Mouse (Mus musculus): Measurements from ENCODE around the gene Trim44. TPM values are rescaled to one million over a fixed set of nuclear protein-coding genes. Genes with fewer than 3 reads are reported as not detected.

Trim44 gene
- polyA plus RNA-seq, 1 experiment from 2014 or later = 24.5 TPM

DNA sequence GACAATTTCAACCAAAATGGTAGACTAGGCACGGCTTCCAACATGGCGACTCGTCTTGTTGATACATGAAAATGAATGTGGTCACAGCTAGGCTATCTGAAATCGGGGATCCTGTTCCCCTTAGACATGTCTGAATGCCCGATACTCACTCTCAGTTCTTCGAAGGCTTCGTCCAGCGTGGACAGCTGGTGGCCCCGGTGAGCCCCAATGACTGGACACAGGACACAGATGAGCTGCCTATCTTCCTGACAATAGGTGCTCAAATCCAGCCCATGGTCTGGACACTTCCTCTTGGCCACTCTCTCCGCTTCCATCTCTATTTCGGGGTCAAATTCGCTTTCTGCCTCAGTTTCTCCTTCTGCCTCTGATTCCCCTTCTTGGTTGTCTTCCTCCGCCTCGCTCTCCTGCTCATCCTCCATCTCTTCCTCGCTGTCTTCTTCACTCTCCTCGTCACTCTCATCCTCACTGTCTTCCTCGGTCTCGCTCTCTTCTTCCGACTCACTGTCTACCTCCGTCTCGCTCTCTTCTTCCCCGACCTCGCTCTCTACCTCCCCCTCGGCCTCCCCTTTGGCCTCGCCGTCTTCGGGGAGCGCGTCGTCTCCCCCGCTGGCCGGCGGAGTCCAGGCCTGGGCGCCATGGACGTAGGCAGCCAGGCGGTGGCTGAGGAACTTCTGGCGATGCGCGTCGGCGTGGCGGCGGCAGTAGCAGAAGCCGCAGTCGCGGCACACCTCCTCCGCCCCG is 7.6 kb downstream of the Trim44 start:
- Histone ChIP-seq H3K9ac (ENCODE audit: low read depth, low read length) (peak overlapping the region; percentile 96), H3K9me3 (replicated peaks; ENCODE audit: low read length) (no peaks in the 10 kb centered on the region), H3K4me2 (ENCODE audit: low read length) (peak overlapping the region; percentile 82), H3K36me3 (ENCODE audit: insufficient read depth, low read length) (no peaks in the 10 kb centered on the region), H3K4me1 (replicated peaks; ENCODE audit: insufficient read depth, low read length) (peaks cover 15% of the 10 kb centered on the region), H3K4me3 (replicated peaks; ENCODE audit: low read depth, low read length) (peak overlapping the region; percentile 64), H3K27ac (peak overlapping the region; percentile 98), H3K27me3 (ENCODE audit: insufficient read depth, low read length) (no peaks in the 10 kb centered on the region; the same call in 1 of the 2 replicates)
- ATAC-seq (replicated peaks; ENCODE audit: low FRiP score, low read depth) (no peak), DNase-seq (ENCODE audit: low spot score) (no peak)
- TF ChIP-seq CTCF (IDR thresholded peaks at IDR 0.05; ENCODE audit: low read depth) = no peak
- 36% methylated on average over 48 of the region's 48 CpGs for WGBS

DNA sequence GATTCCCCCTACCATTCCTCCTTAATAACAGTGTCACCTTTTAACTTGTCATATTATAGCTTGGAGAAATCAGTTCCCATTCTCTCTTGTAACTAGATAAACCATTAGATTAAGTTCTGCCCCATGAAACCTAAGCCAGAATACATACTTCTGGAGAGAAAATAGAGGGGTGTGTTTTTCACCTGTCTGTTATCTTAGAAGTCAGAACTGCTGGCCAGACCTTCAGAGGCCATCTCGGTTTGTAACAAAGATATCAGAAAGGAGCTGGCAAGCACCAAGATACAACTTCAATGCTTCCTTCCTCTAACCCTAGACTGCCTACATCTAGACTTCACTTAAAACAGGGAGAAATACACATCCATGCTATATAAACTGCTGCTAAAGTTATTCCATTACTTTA is 11.1 kb downstream of the Trim44 start:
- no peak overlapping the region for H3K9ac ChIP-seq (ENCODE audit: low read depth, low read length)
- no peak for TF ChIP-seq CTCF (IDR thresholded peaks at IDR 0.05; ENCODE audit: low read depth)
- H3K4me1 ChIP-seq (replicated peaks; ENCODE audit: insufficient read depth, low read length) = peaks cover 15% of the 10 kb centered on the region
- no peak overlapping the region for H3K4me3 ChIP-seq (replicated peaks; ENCODE audit: low read depth, low read length)
- no peaks in the 10 kb centered on the region for H3K27me3 ChIP-seq (ENCODE audit: insufficient read depth, low read length)
- WGBS = 52% methylated on average over 1 of the region's 1 CpGs
- H3K27ac ChIP-seq = no peak overlapping the region
- no peaks in the 10 kb centered on the region for H3K36me3 ChIP-seq (ENCODE audit: insufficient read depth, low read length)
- H3K4me2 ChIP-seq (ENCODE audit: low read length) = no peak overlapping the region
- no peaks in the 10 kb centered on the region for H3K9me3 ChIP-seq (replicated peaks; ENCODE audit: low read length)
- ATAC-seq (replicated peaks; ENCODE audit: low FRiP score, low read depth) (no peak), DNase-seq (ENCODE audit: low spot score) (no peak)

DNA sequence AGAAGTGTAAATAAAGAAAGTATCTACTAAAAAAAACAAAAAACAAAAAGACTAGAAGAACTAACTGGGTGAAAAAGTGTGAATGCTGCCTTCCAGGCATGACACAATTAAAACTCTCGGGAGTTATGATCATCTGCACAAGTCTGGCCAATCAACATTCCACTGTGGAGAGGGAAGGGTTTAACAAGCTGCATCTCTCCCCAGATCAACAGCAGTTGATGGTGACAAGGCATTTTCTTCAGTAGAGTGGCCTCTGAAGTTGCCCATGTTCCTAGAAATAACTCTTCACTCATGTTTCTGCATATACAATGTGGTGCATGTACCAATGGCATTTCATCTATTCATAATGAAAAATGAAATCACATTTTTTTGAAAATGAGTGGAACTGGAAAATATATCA is 14.2 kb downstream of the Trim44 start:
- WGBS = 86% methylated on average over 1 of the region's 1 CpGs
- no peak for ATAC-seq (replicated peaks; ENCODE audit: low FRiP score, low read depth)

GRCm38 (mm10) chr2:102385328-102385902 is 22.2 kb downstream of the Trim44 start:
- DNase-seq (ENCODE audit: low spot score) = no peak
- Histone ChIP-seq H3K36me3 (ENCODE audit: insufficient read depth, low read length) (no peaks in the 10 kb centered on the region), H3K4me1 (replicated peaks; ENCODE audit: insufficient read depth, low read length) (peaks cover 3% of the 10 kb centered on the region; the same call in 1 of the 2 replicates), H3K9ac (ENCODE audit: low read depth, low read length) (no peak overlapping the region), H3K9me3 (replicated peaks; ENCODE audit: low read length) (no peaks in the 10 kb centered on the region), H3K27ac (no peak overlapping the region), H3K27me3 (ENCODE audit: insufficient read depth, low read length) (no peaks in the 10 kb centered on the region), H3K4me3 (replicated peaks; ENCODE audit: low read depth, low read length) (no peak overlapping the region), H3K4me2 (ENCODE audit: low read length) (no peak overlapping the region)
- no peak for ATAC-seq (replicated peaks; ENCODE audit: low FRiP score, low read depth)
- no peak for TF ChIP-seq CTCF (IDR thresholded peaks at IDR 0.05; ENCODE audit: low read depth)

More for the DNA sequence above, 14.2 kb downstream of the Trim44 start:
- H3K4me1 ChIP-seq (replicated peaks; ENCODE audit: insufficient read depth, low read length) = 0 out of 2 replicates have a peak, but pooled peaks cover 3% of the 10 kb centered on the region
- H3K4me3 ChIP-seq (replicated peaks; ENCODE audit: low read depth, low read length) = no peak overlapping the region
- H3K4me2 ChIP-seq (ENCODE audit: low read length) = no peak overlapping the region
- no peaks in the 10 kb centered on the region for H3K9me3 ChIP-seq (replicated peaks; ENCODE audit: low read length)
- no peak for DNase-seq (ENCODE audit: low spot score)
- H3K27me3 ChIP-seq (ENCODE audit: insufficient read depth, low read length) = no peaks in the 10 kb centered on the region
- no peak overlapping the region for H3K27ac ChIP-seq
- TF ChIP-seq CTCF (IDR thresholded peaks at IDR 0.05; ENCODE audit: low read depth) = no peak
- no peaks in the 10 kb centered on the region for H3K36me3 ChIP-seq (ENCODE audit: insufficient read depth, low read length)
- H3K9ac ChIP-seq (ENCODE audit: low read depth, low read length) = no peak overlapping the region

DNA sequence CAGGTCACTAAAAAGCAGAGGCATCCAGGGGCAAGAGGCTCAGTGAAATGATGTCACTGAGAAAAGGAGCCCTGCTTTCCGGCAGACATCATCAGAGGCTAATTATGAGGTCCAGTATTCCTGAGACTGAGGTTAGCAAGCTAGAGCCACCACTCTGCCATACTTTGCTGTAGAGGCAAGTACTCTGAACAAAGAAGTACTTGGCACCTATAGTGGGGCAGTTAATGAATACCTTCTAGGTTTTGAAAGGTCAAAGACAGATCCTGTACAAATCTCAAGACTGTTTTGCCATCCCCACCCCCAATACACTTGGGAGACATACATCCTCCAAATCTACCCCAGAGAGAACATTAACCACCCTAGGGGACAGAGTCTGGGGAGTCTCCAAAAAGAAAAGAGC is 23.1 kb downstream of the Trim44 start:
- Histone ChIP-seq H3K27ac (no peak overlapping the region), H3K27me3 (ENCODE audit: insufficient read depth, low read length) (no peaks in the 10 kb centered on the region), H3K9ac (ENCODE audit: low read depth, low read length) (no peak overlapping the region), H3K36me3 (ENCODE audit: insufficient read depth, low read length) (no peaks in the 10 kb centered on the region), H3K9me3 (replicated peaks; ENCODE audit: low read length) (no peaks in the 10 kb centered on the region), H3K4me1 (replicated peaks; ENCODE audit: insufficient read depth, low read length) (peaks cover 3% of the 10 kb centered on the region; the same call in 1 of the 2 replicates), H3K4me2 (ENCODE audit: low read length) (no peak overlapping the region), H3K4me3 (replicated peaks; ENCODE audit: low read depth, low read length) (no peak overlapping the region)
- no peak for TF ChIP-seq CTCF (IDR thresholded peaks at IDR 0.05; ENCODE audit: low read depth)
- WGBS = 53% methylated on average over 1 of the region's 1 CpGs
- DNase-seq (ENCODE audit: low spot score) (no peak), ATAC-seq (replicated peaks; ENCODE audit: low FRiP score, low read depth) (no peak)

GRCm38 (mm10) chr2:102384057-102384456 is 23.6 kb downstream of the Trim44 start:
- 51% methylated on average over 2 of the region's 2 CpGs for WGBS
- H3K4me1 ChIP-seq (replicated peaks; ENCODE audit: insufficient read depth, low read length) = peaks cover 3% of the 10 kb centered on the region; the same call in 1 of the 2 replicates
- ATAC-seq (replicated peaks; ENCODE audit: low FRiP score, low read depth) = no peak

More at GRCm38 (mm10) chr2:102384057-102384456, 23.6 kb downstream of the Trim44 start:
- no peak overlapping the region for H3K9ac ChIP-seq (ENCODE audit: low read depth, low read length)
- no peaks in the 10 kb centered on the region for H3K36me3 ChIP-seq (ENCODE audit: insufficient read depth, low read length)
- no peak overlapping the region for H3K27ac ChIP-seq
- H3K4me3 ChIP-seq (replicated peaks; ENCODE audit: low read depth, low read length) = no peak overlapping the region
- no peak for TF ChIP-seq CTCF (IDR thresholded peaks at IDR 0.05; ENCODE audit: low read depth)
- H3K9me3 ChIP-seq (replicated peaks; ENCODE audit: low read length) = no peaks in the 10 kb centered on the region
- DNase-seq (ENCODE audit: low spot score) = no peak
- no peaks in the 10 kb centered on the region for H3K27me3 ChIP-seq (ENCODE audit: insufficient read depth, low read length)
- no peak overlapping the region for H3K4me2 ChIP-seq (ENCODE audit: low read length)
